Mouse (Mus musculus) olfactory bulb, adult 2 months (tissue): ENCODE measurements around the gene Polr2j.

Source experiments
- CTCF ChIP-seq: fragments of 200-500 bp; IDR thresholded peaks from 2 replicates; pipeline ENCODE4 v1.5.1; 2012; ENCODE audit warnings: low read depth, mild to moderate bottlenecking, low read length, moderate library complexity; ENCODE audit not compliant: insufficient read depth
- POLR2A ChIP-seq: fragments of 200-500 bp; IDR thresholded peaks from 2 replicates; pipeline ENCODE4 v1.6.1; 2012; ENCODE audit warnings: mild to moderate bottlenecking, low read depth, low read length, moderate library complexity; ENCODE audit not compliant: insufficient read depth

GRCm38 (mm10) chr5:136142746-136143145 is 26.3 kb downstream of the Polr2j start:
- no peak for TF ChIP-seq POLR2A
- TF ChIP-seq CTCF = no peak
